Mouse (Mus musculus): ENCODE data around the gene Crlf1. TPM values are rescaled to one million over a fixed set of nuclear protein-coding genes. Genes with fewer than 3 reads are reported as not detected.

Crlf1 gene
- polyA plus RNA-seq, 1 experiment from 2014 or later = 1.6 TPM

DNA sequence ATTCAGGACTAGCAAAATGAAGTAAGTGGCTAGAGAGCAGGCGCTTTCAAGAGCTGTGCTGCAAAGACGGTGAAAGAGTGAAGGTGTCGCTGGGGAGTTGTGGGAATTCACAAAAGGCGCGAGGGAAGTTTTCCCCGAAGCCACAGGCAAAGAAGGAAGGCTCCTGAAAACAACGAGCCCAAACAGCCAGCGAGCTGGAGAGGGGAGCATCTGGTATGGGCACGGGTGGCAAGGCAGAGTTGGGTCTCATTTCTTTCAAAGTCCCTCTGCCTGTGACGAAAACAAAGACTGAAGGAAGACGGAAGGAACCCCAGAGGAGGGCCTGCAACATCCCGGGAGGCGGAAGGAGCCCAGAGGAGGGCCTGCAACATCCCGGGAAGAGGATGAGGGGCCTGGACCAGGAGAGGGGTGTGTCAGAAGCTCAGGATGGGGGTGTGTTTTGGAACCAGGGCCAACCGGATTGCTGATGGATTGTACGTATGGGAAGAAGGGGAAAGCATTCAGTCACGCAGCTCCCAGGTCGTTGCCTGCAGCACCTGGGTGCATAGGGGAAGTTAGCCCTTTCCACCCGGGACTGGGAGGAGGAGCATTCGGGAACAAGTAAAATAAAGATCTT lies 2.0 kb upstream of the Crlf1 start:
- Histone ChIP-seq H3K36me3 (ENCODE audit: control insufficient read depth, insufficient read depth, low read length) (no peaks in the 10 kb centered on the region), H3K4me1 (ENCODE audit: control insufficient read depth, insufficient read depth, low read length) (peaks cover 44% of the 10 kb centered on the region), H3K27me3 (replicated peaks; ENCODE audit: control insufficient read depth, insufficient read depth, low read length) (peaks cover 98% of the 10 kb centered on the region), H3K4me2 (ENCODE audit: low read depth, low read length) (no peak overlapping the region), H3K9me3 (ENCODE audit: control insufficient read depth, low read length) (no peaks in the 10 kb centered on the region), H3K27ac (ENCODE audit: low read length) (no peak overlapping the region), H3K4me3 (ENCODE audit: low read length) (no peak overlapping the region), H3K9ac (ENCODE audit: low read depth, low read length) (no peak overlapping the region)
- 6% methylated on average over 20 of the region's 20 CpGs for WGBS
- no peak for ATAC-seq

GRCm38 (mm10) chr8:70493692-70494415 lies 896 bp downstream of the Crlf1 start:
- H3K27ac ChIP-seq (ENCODE audit: low read length) = no peak overlapping the region
- no peak overlapping the region for H3K4me3 ChIP-seq (ENCODE audit: low read length)
- no peaks in the 10 kb centered on the region for H3K36me3 ChIP-seq (ENCODE audit: control insufficient read depth, insufficient read depth, low read length)
- H3K9me3 ChIP-seq (ENCODE audit: control insufficient read depth, low read length) = no peaks in the 10 kb centered on the region
- no peak for ATAC-seq
- peaks cover 30% of the 10 kb centered on the region for H3K4me1 ChIP-seq (ENCODE audit: control insufficient read depth, insufficient read depth, low read length)
- H3K4me2 ChIP-seq (ENCODE audit: low read depth, low read length) = no peak overlapping the region
- no peak overlapping the region for H3K9ac ChIP-seq (ENCODE audit: low read depth, low read length)
- WGBS = 1% methylated on average over 47 of the region's 47 CpGs
- peaks cover 98% of the 10 kb centered on the region for H3K27me3 ChIP-seq (replicated peaks; ENCODE audit: control insufficient read depth, insufficient read depth, low read length)

DNA sequence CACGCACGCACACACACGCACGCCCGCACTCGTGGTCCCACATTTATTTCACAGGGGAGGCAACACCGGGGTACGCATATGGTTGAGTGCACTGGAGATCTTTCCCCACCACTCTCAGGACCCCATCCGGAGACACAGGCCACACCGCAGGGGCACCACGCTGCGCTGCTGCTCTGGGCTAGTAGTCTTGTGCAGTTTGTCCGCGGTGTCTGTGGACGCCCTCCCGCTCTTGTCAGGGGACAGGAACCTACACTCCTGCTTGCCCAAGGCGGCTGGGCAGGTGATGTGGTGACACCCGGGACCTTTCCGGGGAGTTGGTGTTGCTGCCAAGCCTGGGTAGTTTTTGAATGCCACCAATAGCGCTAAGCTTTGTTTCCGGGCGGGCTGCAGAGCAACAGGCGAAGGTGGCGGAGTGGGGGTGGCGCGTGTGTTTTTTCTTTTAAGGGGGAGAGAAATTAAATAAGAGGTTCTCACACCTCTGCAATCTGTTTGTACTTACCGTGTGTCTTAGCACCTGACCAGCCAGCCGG lies 1.5 kb downstream of the Crlf1 start:
- no peak overlapping the region for H3K4me2 ChIP-seq (ENCODE audit: low read depth, low read length)
- 3% methylated on average over 28 of the region's 28 CpGs for whole genome bisulfite sequencing

DNA sequence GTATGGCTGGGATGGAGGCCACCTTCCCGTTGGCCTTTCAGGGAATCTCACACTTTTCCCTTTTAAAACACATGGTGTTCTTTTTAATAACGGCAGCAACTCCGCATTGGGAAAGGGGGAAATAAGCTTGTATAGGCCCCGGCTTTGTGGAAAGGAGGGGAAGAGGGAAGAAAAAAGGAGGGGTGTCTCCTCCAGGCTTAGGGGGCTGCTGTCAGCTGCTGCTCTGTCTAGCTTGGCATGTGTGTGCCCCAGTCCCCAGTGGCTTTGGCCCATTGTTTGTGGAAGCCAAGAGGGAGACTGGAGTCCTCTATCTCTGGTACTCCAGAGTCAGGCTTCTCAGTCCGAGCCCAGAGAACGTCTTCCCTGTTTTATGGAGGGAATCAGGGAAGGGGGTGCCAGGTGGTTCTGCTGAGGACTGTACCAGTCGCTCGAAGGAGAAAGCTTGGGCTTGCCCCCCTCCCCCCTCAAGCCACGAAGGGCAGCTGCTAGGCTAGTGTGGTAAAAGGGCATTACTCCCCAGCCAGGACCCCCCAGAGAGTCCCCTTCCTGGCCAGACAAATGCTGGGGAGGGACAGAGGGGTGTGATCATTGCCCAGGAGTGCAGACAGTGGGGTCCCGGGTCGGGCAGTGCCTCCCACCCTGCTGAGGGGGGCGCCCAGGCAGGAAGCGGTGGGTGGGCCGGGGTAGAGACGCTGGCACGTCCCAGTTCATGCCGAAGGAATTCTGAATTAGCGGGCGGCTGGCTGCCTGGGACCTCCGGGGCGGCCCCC lies 2.2 kb downstream of the Crlf1 start:
- Histone ChIP-seq H3K9me3 (ENCODE audit: control insufficient read depth, low read length) (no peaks in the 10 kb centered on the region), H3K4me1 (ENCODE audit: control insufficient read depth, insufficient read depth, low read length) (peaks cover 20% of the 10 kb centered on the region), H3K36me3 (ENCODE audit: control insufficient read depth, insufficient read depth, low read length) (no peaks in the 10 kb centered on the region), H3K27ac (ENCODE audit: low read length) (no peak overlapping the region), H3K4me3 (ENCODE audit: low read length) (no peak overlapping the region), H3K9ac (ENCODE audit: low read depth, low read length) (no peak overlapping the region), H3K4me2 (ENCODE audit: low read depth, low read length) (no peak overlapping the region), H3K27me3 (replicated peaks; ENCODE audit: control insufficient read depth, insufficient read depth, low read length) (peaks cover 94% of the 10 kb centered on the region)
- WGBS = 7% methylated on average over 21 of the region's 21 CpGs
- no peak for ATAC-seq

More for the DNA sequence above, 1.5 kb downstream of the Crlf1 start:
- Histone ChIP-seq H3K9me3 (ENCODE audit: control insufficient read depth, low read length) (no peaks in the 10 kb centered on the region), H3K36me3 (ENCODE audit: control insufficient read depth, insufficient read depth, low read length) (no peaks in the 10 kb centered on the region), H3K9ac (ENCODE audit: low read depth, low read length) (no peak overlapping the region), H3K27me3 (replicated peaks; ENCODE audit: control insufficient read depth, insufficient read depth, low read length) (peaks cover 97% of the 10 kb centered on the region), H3K27ac (ENCODE audit: low read length) (no peak overlapping the region), H3K4me3 (ENCODE audit: low read length) (0 out of 2 replicates have a peak overlapping the region, but pooled peaks have one; percentile 6), H3K4me1 (ENCODE audit: control insufficient read depth, insufficient read depth, low read length) (peaks cover 25% of the 10 kb centered on the region)
- ATAC-seq = no peak

DNA sequence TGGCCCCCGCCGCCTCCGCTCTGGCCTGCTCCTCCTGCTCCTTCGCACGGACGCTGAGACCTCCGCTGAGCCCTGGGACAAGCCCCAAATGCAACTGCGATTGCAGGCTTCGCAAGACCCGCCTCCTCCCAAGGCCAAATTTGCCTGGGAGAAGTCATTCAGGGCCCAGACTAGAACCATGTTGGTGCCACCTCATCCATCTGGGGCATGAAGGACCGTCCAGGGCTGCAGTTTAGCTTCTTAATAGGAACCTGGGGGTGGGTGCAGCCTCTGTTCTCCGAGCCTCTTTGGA lies 2.8 kb downstream of the Crlf1 start:
- H3K4me2 ChIP-seq (ENCODE audit: low read depth, low read length) = no peak overlapping the region
- no peak overlapping the region for H3K27ac ChIP-seq (ENCODE audit: low read length)
- WGBS = 11% methylated on average over 12 of the region's 12 CpGs
- ATAC-seq = no peak
- peaks cover 93% of the 10 kb centered on the region for H3K27me3 ChIP-seq (replicated peaks; ENCODE audit: control insufficient read depth, insufficient read depth, low read length)
- H3K9ac ChIP-seq (ENCODE audit: low read depth, low read length) = no peak overlapping the region
- no peaks in the 10 kb centered on the region for H3K36me3 ChIP-seq (ENCODE audit: control insufficient read depth, insufficient read depth, low read length)
- H3K4me1 ChIP-seq (ENCODE audit: control insufficient read depth, insufficient read depth, low read length) = peaks cover 25% of the 10 kb centered on the region
- no peaks in the 10 kb centered on the region for H3K9me3 ChIP-seq (ENCODE audit: control insufficient read depth, low read length)
- no peak overlapping the region for H3K4me3 ChIP-seq (ENCODE audit: low read length)

DNA sequence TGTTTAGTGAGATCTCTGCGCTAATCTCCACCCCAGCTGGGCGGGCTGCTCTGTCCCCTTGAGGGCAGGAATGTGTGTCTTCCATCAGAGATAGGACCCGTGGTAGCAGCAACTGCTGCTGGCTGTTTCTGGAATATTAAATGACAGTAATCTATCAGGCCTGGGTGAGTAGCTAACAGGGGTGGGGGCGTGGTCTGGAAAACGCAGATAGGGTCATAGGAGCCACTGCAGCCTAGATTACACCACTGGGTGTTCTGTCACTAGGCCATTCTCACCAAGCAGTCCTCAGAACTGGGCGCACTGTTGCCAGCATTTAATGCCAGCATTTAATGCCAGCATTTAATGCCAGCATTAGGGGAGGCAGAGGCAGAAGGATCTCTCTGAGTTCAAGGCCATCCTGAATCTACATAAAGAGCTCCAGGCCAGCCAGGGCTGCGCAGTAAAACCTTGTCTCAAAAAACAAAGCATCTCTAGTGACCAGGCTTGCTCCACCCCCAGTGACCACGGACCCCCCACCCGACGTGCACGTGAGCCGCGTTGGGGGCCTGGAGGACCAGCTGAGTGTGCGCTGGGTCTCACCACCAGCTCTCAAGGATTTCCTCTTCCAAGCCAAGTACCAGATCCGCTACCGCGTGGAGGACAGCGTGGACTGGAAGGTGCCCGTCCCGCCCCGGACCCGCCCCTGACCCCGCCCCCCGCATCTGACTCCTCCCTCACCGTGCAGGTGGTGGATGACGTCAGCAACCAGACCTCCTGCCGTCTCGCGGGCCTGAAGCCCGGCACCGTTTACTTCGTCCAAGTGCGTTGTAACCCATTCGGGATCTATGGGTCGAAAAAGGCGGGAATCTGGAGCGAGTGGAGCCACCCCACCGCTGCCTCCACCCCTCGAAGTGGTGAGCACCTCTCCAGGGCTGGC lies 7.7 kb downstream of the Crlf1 start:
- H3K4me3 ChIP-seq (ENCODE audit: low read length) = peak overlapping the region; percentile 30
- peak; percentile 26 for ATAC-seq

DNA sequence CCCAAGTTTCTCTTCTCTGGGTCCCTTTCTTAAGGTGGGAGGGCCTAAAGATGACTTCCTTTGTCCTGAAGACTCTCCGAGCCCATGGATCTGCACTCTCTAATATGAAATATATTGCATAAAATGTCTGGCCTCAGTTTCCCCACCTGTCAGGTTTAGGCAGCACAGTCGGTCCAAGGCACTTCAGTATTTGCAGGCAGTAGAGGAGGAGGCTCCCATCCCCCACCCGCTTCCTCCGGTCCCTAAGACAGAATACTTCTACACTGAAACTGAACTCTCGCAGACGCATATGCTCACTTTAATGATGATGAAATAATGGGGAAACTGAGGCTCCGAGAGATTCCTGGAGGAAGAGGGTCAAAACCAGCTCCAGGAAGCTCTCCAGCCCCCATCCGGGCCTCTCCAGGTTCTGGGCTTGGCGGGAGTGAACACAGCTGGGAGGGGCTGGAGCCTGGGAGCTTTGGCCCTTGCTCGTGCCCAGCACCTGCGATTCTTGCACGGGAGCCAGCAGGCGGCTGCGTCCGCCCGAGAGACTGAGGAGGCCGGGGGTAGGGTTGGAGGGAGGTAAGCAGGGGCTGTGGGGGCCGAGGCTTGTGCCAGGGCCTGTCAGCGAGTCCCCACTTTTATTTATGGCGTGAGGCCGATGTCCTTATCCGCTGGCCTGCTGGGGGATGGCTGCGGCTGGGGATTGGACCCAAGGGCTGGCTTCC lies 9.0 kb downstream of the Crlf1 start:
- H3K9ac ChIP-seq (ENCODE audit: low read depth, low read length) = peak overlapping the region; percentile 15; the same call in 1 of the 2 replicates
- H3K36me3 ChIP-seq (ENCODE audit: control insufficient read depth, insufficient read depth, low read length) = no peaks in the 10 kb centered on the region
- peaks cover 32% of the 10 kb centered on the region for H3K4me1 ChIP-seq (ENCODE audit: control insufficient read depth, insufficient read depth, low read length)
- WGBS = 16% methylated on average over 23 of the region's 23 CpGs
- peak overlapping the region; percentile 28; the same call in 1 of the 2 replicates for H3K4me2 ChIP-seq (ENCODE audit: low read depth, low read length)
- no peak overlapping the region for H3K27ac ChIP-seq (ENCODE audit: low read length)
- no peaks in the 10 kb centered on the region for H3K9me3 ChIP-seq (ENCODE audit: control insufficient read depth, low read length)
- H3K27me3 ChIP-seq (replicated peaks; ENCODE audit: control insufficient read depth, insufficient read depth, low read length) = peaks cover 57% of the 10 kb centered on the region
- ATAC-seq = no peak
- no peak overlapping the region for H3K4me3 ChIP-seq (ENCODE audit: low read length)

More for the DNA sequence above, 7.7 kb downstream of the Crlf1 start:
- WGBS = 9% methylated on average over 39 of the region's 39 CpGs
- H3K9ac ChIP-seq (ENCODE audit: low read depth, low read length) = no peak overlapping the region
- H3K4me1 ChIP-seq (ENCODE audit: control insufficient read depth, insufficient read depth, low read length) = peaks cover 26% of the 10 kb centered on the region
- H3K27ac ChIP-seq (ENCODE audit: low read length) = no peak overlapping the region
- peaks cover 70% of the 10 kb centered on the region for H3K27me3 ChIP-seq (replicated peaks; ENCODE audit: control insufficient read depth, insufficient read depth, low read length)
- no peaks in the 10 kb centered on the region for H3K9me3 ChIP-seq (ENCODE audit: control insufficient read depth, low read length)
- H3K4me2 ChIP-seq (ENCODE audit: low read depth, low read length) = peak overlapping the region; percentile 41
- H3K36me3 ChIP-seq (ENCODE audit: control insufficient read depth, insufficient read depth, low read length) = no peaks in the 10 kb centered on the region

- Histone ChIP-seq H3K27ac (ENCODE audit: low read length) (no peak overlapping the region), H3K4me3 (ENCODE audit: low read length) (no peak overlapping the region), H3K27me3 (replicated peaks; ENCODE audit: control insufficient read depth, insufficient read depth, low read length) (peaks cover 51% of the 10 kb centered on the region), H3K4me2 (ENCODE audit: low read depth, low read length) (peak overlapping the region; percentile 28; the same call in 1 of the 2 replicates), H3K36me3 (ENCODE audit: control insufficient read depth, insufficient read depth, low read length) (peaks cover 1% of the 10 kb centered on the region; the same call in 1 of the 2 replicates), H3K4me1 (ENCODE audit: control insufficient read depth, insufficient read depth, low read length) (peaks cover 32% of the 10 kb centered on the region), H3K9me3 (ENCODE audit: control insufficient read depth, low read length) (no peaks in the 10 kb centered on the region), H3K9ac (ENCODE audit: low read depth, low read length) (peak overlapping the region; percentile 15; the same call in 1 of the 2 replicates)
- 34% methylated on average over 12 of the region's 12 CpGs for WGBS
- no peak for ATAC-seq
Observed at GRCm38 (mm10) chr8:70502540-70502939, 9.6 kb downstream of the Crlf1 start.
